ENCODE assay signal across 13 mouse cellular contexts in genomic region chr11:109593200-109593981, GRCm38 (mm10). TPM values are rescaled to one million over a fixed set of nuclear protein-coding genes. Genes with fewer than 3 reads are reported as not detected.
DNase-seq lines count a peak whose midpoint lies in the region; ATAC-seq and TF ChIP-seq lines count a peak whose summit lies in the region.
"Had no signal": no experiment of that assay in that cellular context is flagged by ENCODE, and none has a peak within 500 bp of the region (broad histone marks: within the 10 kb centered on the region; RNA-seq: fewer than 3 reads in every experiment).

No protein-coding gene starts in this region.

- ATAC-seq in liver, embryonic 11.5 days (replicated peaks; ENCODE audit: low FRiP score), result no peak
- ATAC-seq in liver, embryonic 12.5 days, result no peak
- ATAC-seq in embryonic facial prominence, embryonic 11.5 days (replicated peaks; ENCODE audit: insufficient number of reproducible peaks, low FRiP score, low TSS enrichment, low read depth), result no peak
- peak; percentile 83 for ATAC-seq in kidney, postnatal 0 days (replicated peaks; ENCODE audit: low FRiP score, low read depth)
- ATAC-seq: hindbrain, embryonic 16.5 days had no signal

- H3K9me3 ChIP-seq in liver, embryonic 11.5 days (ENCODE audit: control insufficient read depth, low read length), result no peaks in the 10 kb centered on the region
- no peaks in the 10 kb centered on the region for H3K9me3 ChIP-seq in liver, embryonic 12.5 days (replicated peaks)
- no peaks in the 10 kb centered on the region for H3K9me3 ChIP-seq in embryonic facial prominence, embryonic 11.5 days (replicated peaks; ENCODE audit: control insufficient read depth, low read length)
- H3K9me3 ChIP-seq in kidney, postnatal 0 days (replicated peaks; ENCODE audit: low read length), result no peaks in the 10 kb centered on the region
- H3K9me3 ChIP-seq: neural tube, embryonic 12.5 days had no signal

- no peak overlapping the region for H3K4me2 ChIP-seq in liver, embryonic 11.5 days
- H3K4me2 ChIP-seq in liver, embryonic 12.5 days, result no peak overlapping the region
- no peak overlapping the region for H3K4me2 ChIP-seq in embryonic facial prominence, embryonic 11.5 days (ENCODE audit: low read depth, low read length)
- no peak overlapping the region for H3K4me2 ChIP-seq in kidney, postnatal 0 days (ENCODE audit: low read length)
- H3K4me2 ChIP-seq: neural tube, embryonic 12.5 days had no signal

- no peaks in the 10 kb centered on the region for H3K27me3 ChIP-seq in liver, embryonic 11.5 days (replicated peaks; ENCODE audit: control insufficient read depth, insufficient read depth, low read length)
- no peaks in the 10 kb centered on the region for H3K27me3 ChIP-seq in liver, embryonic 12.5 days (replicated peaks)
- H3K27me3 ChIP-seq in embryonic facial prominence, embryonic 11.5 days (ENCODE audit: control insufficient read depth, insufficient read depth, low read length), result no peaks in the 10 kb centered on the region
- H3K27me3 ChIP-seq in kidney, postnatal 0 days (ENCODE audit: insufficient read depth, low read length), result no peaks in the 10 kb centered on the region
- no peaks in the 10 kb centered on the region for H3K27me3 ChIP-seq in small intestine, adult 2 months (ENCODE audit: control insufficient read depth, insufficient read depth, low read length)
- H3K27me3 ChIP-seq: neural tube, embryonic 12.5 days had no signal

- peaks cover 11% of the 10 kb centered on the region for H3K36me3 ChIP-seq in liver, embryonic 11.5 days (ENCODE audit: control insufficient read depth, insufficient read depth, low read length)
- H3K36me3 ChIP-seq in liver, embryonic 12.5 days, result peaks cover 82% of the 10 kb centered on the region
- no peaks in the 10 kb centered on the region for H3K36me3 ChIP-seq in embryonic facial prominence, embryonic 11.5 days (replicated peaks; ENCODE audit: control insufficient read depth, insufficient read depth, low read depth, low read length)
- H3K36me3 ChIP-seq in kidney, postnatal 0 days (ENCODE audit: insufficient read depth, low read length), result peaks cover 13% of the 10 kb centered on the region; the same call in 1 of the 2 replicates
- peaks cover 7% of the 10 kb centered on the region; the same call in 1 of the 2 replicates for H3K36me3 ChIP-seq in small intestine, adult 2 months (ENCODE audit: control insufficient read depth, insufficient read depth, low read length)
- H3K36me3 ChIP-seq: neural tube, embryonic 12.5 days had no signal

- 48% methylated on average over 6 of the region's 6 CpGs for WGBS in liver, embryonic 11.5 days
- 60% methylated on average over 6 of the region's 6 CpGs for WGBS in liver, embryonic 12.5 days (ENCODE audit: insufficient replicate concordance)
- 57% methylated on average over 6 of the region's 6 CpGs for WGBS in embryonic facial prominence, embryonic 11.5 days
- WGBS in kidney, postnatal 0 days, result 9% methylated on average over 6 of the region's 6 CpGs
- WGBS in small intestine, adult 2 months, result 76% methylated on average over 6 of the region's 6 CpGs

- TF ChIP-seq CTCF in kidney, postnatal 0 days (IDR thresholded peaks at IDR 0.05; ENCODE audit: low read depth), result no peak
- TF ChIP-seq CTCF in small intestine, adult 2 months (IDR thresholded peaks at IDR 0.05; ENCODE audit: extremely low read depth, insufficient read length, insufficient replicate concordance, low read depth, low read length), result no peak

- peak overlapping the region; percentile 8; the same call in 1 of the 2 replicates for H3K27ac ChIP-seq in liver, embryonic 11.5 days (ENCODE audit: low read depth, low read length)
- H3K27ac ChIP-seq in liver, embryonic 12.5 days, result no peak overlapping the region
- no peak overlapping the region for H3K27ac ChIP-seq in embryonic facial prominence, embryonic 11.5 days (replicated peaks; ENCODE audit: low read depth, low read length)
- H3K27ac ChIP-seq in kidney, postnatal 0 days, result peak overlapping the region; percentile 47
- H3K27ac ChIP-seq in small intestine, adult 2 months (ENCODE audit: insufficient read depth, low read depth, low read length), result peak overlapping the region; percentile 12; the same call in 1 of the 2 replicates
- H3K27ac ChIP-seq: liver, embryonic 14.5 days; neural tube, embryonic 12.5 days had no signal

- no peak overlapping the region for H3K9ac ChIP-seq in liver, embryonic 11.5 days (ENCODE audit: low read depth, low read length)
- no peak overlapping the region for H3K9ac ChIP-seq in liver, embryonic 12.5 days
- H3K9ac ChIP-seq in embryonic facial prominence, embryonic 11.5 days (replicated peaks; ENCODE audit: low read length), result no peak overlapping the region
- H3K9ac ChIP-seq in kidney, postnatal 0 days (ENCODE audit: low read depth, low read length), result no peak overlapping the region
- H3K9ac ChIP-seq: liver, embryonic 14.5 days; neural tube, embryonic 12.5 days had no signal

- H3K4me3 ChIP-seq in liver, embryonic 11.5 days (ENCODE audit: low read depth, low read length), result no peak overlapping the region
- H3K4me3 ChIP-seq in liver, embryonic 12.5 days, result no peak overlapping the region
- H3K4me3 ChIP-seq in embryonic facial prominence, embryonic 11.5 days (ENCODE audit: low read depth, low read length), result no peak overlapping the region
- no peak overlapping the region for H3K4me3 ChIP-seq in kidney, postnatal 0 days (replicated peaks; ENCODE audit: low read depth, low read length)
- no peak overlapping the region for H3K4me3 ChIP-seq in small intestine, adult 2 months (ENCODE audit: low read depth, low read length)
- H3K4me3 ChIP-seq: neural tube, embryonic 12.5 days had no signal

- no peak for DNase-seq in liver, embryonic 11.5 days (ENCODE audit: low spot score)
- DNase-seq in embryonic facial prominence, embryonic 11.5 days (ENCODE audit: low spot score), result peak; percentile 34
- DNase-seq in kidney, postnatal 0 days (ENCODE audit: low spot score), result peak; percentile 90
- DNase-seq in left cerebral cortex, adult 8-10 months (ENCODE audit: low spot score in 2 of 2), result no peak
- DNase-seq in cerebellum, adult 18-20 months, result no peak
- DNase-seq in cerebellum, adult 8-10 months, result no peak
- DNase-seq: cerebellum, postnatal 36 days; right cerebral cortex, postnatal 4 days had no signal

- no peak for TF ChIP-seq POLR2A in small intestine, adult 2 months (IDR thresholded peaks at IDR 0.05; ENCODE audit: low read depth, low read length)

- H3K4me1 ChIP-seq in liver, embryonic 11.5 days (replicated peaks; ENCODE audit: control insufficient read depth, insufficient read depth, low read length), result peaks cover 2% of the 10 kb centered on the region
- H3K4me1 ChIP-seq in liver, embryonic 12.5 days, result peaks cover 12% of the 10 kb centered on the region
- no peaks in the 10 kb centered on the region; the same call in 1 of the 2 replicates for H3K4me1 ChIP-seq in embryonic facial prominence, embryonic 11.5 days (ENCODE audit: control insufficient read depth, insufficient read depth, low read length)
- H3K4me1 ChIP-seq in kidney, postnatal 0 days (replicated peaks; ENCODE audit: insufficient read depth, low read length), result no peaks in the 10 kb centered on the region
- H3K4me1 ChIP-seq in small intestine, adult 2 months (ENCODE audit: control insufficient read depth, insufficient read depth, insufficient read length, low read length), result no peaks in the 10 kb centered on the region; the same call in 1 of the 2 replicates
- H3K4me1 ChIP-seq: neural tube, embryonic 12.5 days had no signal

RNA-seq across cellular contexts. Expression of gene Wipi1, which starts 18.4 kb away (rescaled TPM):
- 18.9 and 21.8 TPM in 2 replicates for polyA plus RNA-seq in liver, embryonic 11.5 days (2014; fragmentation: Nextera tagmentation; extraction: Ambion mirVana)
- 31.7 and 33.5 TPM in 2 replicates for polyA plus RNA-seq in liver, embryonic 12.5 days (2016; fragmentation: Nextera tagmentation; extraction: Ambion mirVana)
- 16.3 and 18.5 TPM in 2 replicates for polyA plus RNA-seq in embryonic facial prominence, embryonic 11.5 days (2014; fragmentation: Nextera tagmentation; extraction: Ambion mirVana)
- 42.0 and 42.6 TPM in 2 replicates for polyA plus RNA-seq in kidney, postnatal 0 days (2015; fragmentation: Nextera tagmentation; extraction: Ambion mirVana)
- polyA plus RNA-seq in small intestine, adult 2 months (2012; rRNA removed), result 5.4 and 6.7 TPM in 2 replicates
- 10 to 100 TPM; 20.7 to 22.9 (median 22.0) TPM for total RNA-seq in left cerebral cortex, adult 8-10 months (2022)

RNA-seq across cellular contexts. Expression of gene Prkar1a, which starts 55.8 kb away (rescaled TPM):
- 261 and 285 TPM in 2 replicates for polyA plus RNA-seq in liver, embryonic 11.5 days (2014; fragmentation: Nextera tagmentation; extraction: Ambion mirVana)
- 165 and 171 TPM in 2 replicates for polyA plus RNA-seq in liver, embryonic 12.5 days (2016; fragmentation: Nextera tagmentation; extraction: Ambion mirVana)
- 437 and 456 TPM in 2 replicates for polyA plus RNA-seq in embryonic facial prominence, embryonic 11.5 days (2014; fragmentation: Nextera tagmentation; extraction: Ambion mirVana)
- polyA plus RNA-seq in kidney, postnatal 0 days (2015; fragmentation: Nextera tagmentation; extraction: Ambion mirVana), result 340 and 372 TPM in 2 replicates
- polyA plus RNA-seq in small intestine, adult 2 months (2012; rRNA removed), result 22.8 and 40.8 TPM in 2 replicates
- total RNA-seq in left cerebral cortex, adult 8-10 months (2022), result 100 to 1,000 TPM; 569 to 599 (median 583) TPM

Comparison
In these comparisons a context has a peak if more than half of its experiments do, and no peak if none do; other contexts are left out.
1. H3K27ac ChIP-seq: peak in liver, embryonic 11.5 days (single experiment), kidney, postnatal 0 days (single experiment) and small intestine, adult 2 months (single experiment); none in liver, embryonic 12.5 days (single experiment) and embryonic facial prominence, embryonic 11.5 days (single experiment).
2. DNase-seq: peak in embryonic facial prominence, embryonic 11.5 days (single experiment) and kidney, postnatal 0 days (single experiment); none in liver, embryonic 11.5 days (single experiment), left cerebral cortex, adult 8-10 months (0 of 2), cerebellum, adult 18-20 months (0 of 2) and cerebellum, adult 8-10 months (single experiment).